Mouse (Mus musculus) midbrain, embryonic 11.5 days (tissue): Measurements from ENCODE around the gene Hsd3b7. TPM values are rescaled to one million over a fixed set of nuclear protein-coding genes. Genes with fewer than 3 reads are reported as not detected.
A peak's percentile ranks its signal among the peaks of the same experiment; 100 is the strongest.
"Not testable (repeated sequence)": the region's sequence is repeated elsewhere in the genome, so short reads cannot be mapped to it uniquely, and the experiment has no call there.

Source experiments
- ATAC-seq: fragments of 200-750 bp; cut with Nextera tagmentation; 2 replicates; pipeline ENCODE4 v1.8.0; 2017; ENCODE audit warnings: moderate TSS enrichment, moderate library complexity; ENCODE audit not compliant: low FRiP score
- DNase-seq: peaks from one replicate; pipeline ENCODE4 v3.0.0; 2015; ENCODE audit warnings: low spot score; ENCODE audit errors: missing footprints
- H3K27ac ChIP-seq: fragments of 300-500 bp; sonication (generic); 2 replicates; pipeline ENCODE4 v1.5.1; 2014; ENCODE audit warnings: low read depth, low read length
- H3K27me3 ChIP-seq: fragments of 300-500 bp; sonication (generic); 2 replicates; pipeline ENCODE4 v1.6.1; 2014; ENCODE audit warnings: mild to moderate bottlenecking, low read length, moderate library complexity, mixed read lengths; ENCODE audit not compliant: control insufficient read depth, insufficient read depth
- H3K36me3 ChIP-seq: fragments of 300-500 bp; sonication (generic); 2 replicates; pipeline ENCODE4 v1.6.1; 2014; ENCODE audit warnings: mild to moderate bottlenecking, low read length, moderate library complexity, mixed read lengths; ENCODE audit not compliant: control insufficient read depth, insufficient read depth
- H3K4me1 ChIP-seq: fragments of 300-500 bp; sonication (generic); 2 replicates; pipeline ENCODE4 v1.6.1; 2014; ENCODE audit warnings: low read length; ENCODE audit not compliant: control insufficient read depth, insufficient read depth
- H3K4me2 ChIP-seq: fragments of 300-500 bp; sonication (generic); 2 replicates; pipeline ENCODE4 v1.6.1; 2014; ENCODE audit warnings: mild to moderate bottlenecking, moderate library complexity
- H3K4me3 ChIP-seq: fragments of 300-500 bp; sonication (generic); 2 replicates; pipeline ENCODE4 v1.5.1; 2014; ENCODE audit warnings: low read depth, low read length
- H3K9ac ChIP-seq: fragments of 300-500 bp; sonication (generic); 2 replicates; pipeline ENCODE4 v1.6.1; 2014; ENCODE audit warnings: low read length
- H3K9me3 ChIP-seq: fragments of 300-500 bp; sonication (generic); 2 replicates; pipeline ENCODE4 v1.6.1; 2016; ENCODE audit warnings: low read length; ENCODE audit not compliant: control insufficient read depth
- WGBS: fragments of 180-500 bp; shearing (Covaris S2); extraction: QIAGEN DNeasy Blood & Tissue Kit; methylation state at CpG from one replicate; pipeline ENCODE4 v1.1.7; 2014; 5-methylcytosine and 5-hydroxymethylcytosine counted together
- polyA plus RNA-seq: library from polyadenylated mRNA; unstranded; fragments of >200 nt; fragmentation: Nextera tagmentation; extraction: Ambion mirVana; gene quantifications from 2 replicates; pipeline ENCODE4 v1.2.1, GENCODE M21; 2014

Hsd3b7 gene
- polyA plus RNA-seq, 1 experiment from 2014 or later, result 7.9 TPM

- Histone ChIP-seq H3K27me3 (no peaks in the 10 kb centered on the region; the same call in 1 of the 2 replicates), H3K9me3 (no peaks in the 10 kb centered on the region), H3K4me1 (peaks cover 25% of the 10 kb centered on the region), H3K9ac (no peak overlapping the region), H3K4me3 (no peak overlapping the region), H3K4me2 (no peak overlapping the region), H3K27ac (no peak overlapping the region), H3K36me3 (peaks cover 8% of the 10 kb centered on the region)
- ATAC-seq (no peak), DNase-seq (no peak)
- 91% methylated on average over 3 of the region's 3 CpGs for WGBS
These were observed 28.3 kb upstream of the Hsd3b7 start for GRCm38 (mm10) chr7:127772080-127772479.

DNA sequence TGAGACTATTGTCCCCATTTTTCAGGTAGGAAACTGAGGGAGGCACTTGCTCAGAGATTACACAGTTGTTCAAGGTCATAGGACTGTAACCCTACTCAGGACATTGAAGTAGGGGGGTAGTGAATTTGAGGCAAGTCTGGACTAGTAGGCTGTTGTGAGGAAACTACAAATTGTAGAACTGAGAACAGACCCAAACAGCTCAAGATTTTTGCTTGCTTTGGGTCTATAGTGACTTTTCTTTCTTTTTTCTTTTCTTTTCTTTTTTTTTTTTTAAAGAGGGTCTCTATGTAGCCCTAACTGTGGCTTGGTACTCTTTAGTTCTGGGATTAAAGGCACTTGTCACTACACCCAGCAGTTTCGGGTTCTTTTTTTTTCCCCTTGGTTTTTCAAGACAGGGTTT lies 27.8 kb upstream of the Hsd3b7 start:
- Histone ChIP-seq H3K27ac (no peak overlapping the region), H3K9ac (no peak overlapping the region), H3K36me3 (peaks cover 5% of the 10 kb centered on the region), H3K4me3 (no peak overlapping the region), H3K9me3 (no peaks in the 10 kb centered on the region), H3K27me3 (no peaks in the 10 kb centered on the region; the same call in 1 of the 2 replicates), H3K4me1 (peaks cover 25% of the 10 kb centered on the region), H3K4me2 (no peak overlapping the region)
- no peak for DNase-seq
- no peak for ATAC-seq
- WGBS, result 80% methylated on average over 1 of the region's 1 CpGs

GRCm38 (mm10) chr7:127773664-127774384 lies 26.6 kb upstream of the Hsd3b7 start:
- ATAC-seq (no peak), DNase-seq (no peak)
- Histone ChIP-seq H3K4me1 (peaks cover 28% of the 10 kb centered on the region), H3K36me3 (no peaks in the 10 kb centered on the region; the same call in 1 of the 2 replicates), H3K9ac (no peak overlapping the region), H3K9me3 (no peaks in the 10 kb centered on the region), H3K4me3 (no peak overlapping the region), H3K27me3 (no peaks in the 10 kb centered on the region; the same call in 1 of the 2 replicates), H3K4me2 (no peak overlapping the region), H3K27ac (no peak overlapping the region)
- 45% methylated on average over 9 of the region's 9 CpGs for WGBS

- H3K9ac ChIP-seq, result peak overlapping the region; percentile 94
- H3K4me1 ChIP-seq, result peaks cover 11% of the 10 kb centered on the region
- not testable (repeated sequence) for DNase-seq, H3K27me3 ChIP-seq, H3K9me3 ChIP-seq, ATAC-seq, H3K36me3 ChIP-seq
- peak overlapping the region; percentile 93; the same call in 1 of the 2 replicates for H3K27ac ChIP-seq
- peak overlapping the region; percentile 94 for H3K4me3 ChIP-seq
- peak overlapping the region; percentile 66 for H3K4me2 ChIP-seq
- 82% methylated on average over 7 of the region's 7 CpGs for WGBS
These were observed 24.6 kb upstream of the Hsd3b7 start for GRCm38 (mm10) chr7:127775837-127776236.

DNA sequence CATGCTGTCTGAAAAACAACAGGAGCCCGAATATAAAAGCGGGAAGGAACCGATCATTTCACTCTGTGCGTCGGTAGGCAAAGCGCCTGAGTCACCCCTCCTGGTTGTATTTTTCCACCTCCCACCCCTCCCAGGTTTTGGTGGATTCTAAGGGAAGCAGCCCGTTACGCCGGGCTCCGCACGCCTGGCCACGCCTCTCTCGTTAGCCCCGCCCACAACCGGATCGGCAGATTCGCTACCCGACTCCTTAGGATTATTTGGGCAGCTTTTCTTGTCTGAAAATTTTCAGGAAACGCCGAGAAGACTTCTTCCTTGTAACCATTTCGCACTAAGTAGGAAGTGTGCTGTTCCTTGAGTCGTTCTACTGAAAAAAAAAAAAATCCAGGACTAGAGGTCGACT lies 24.0 kb upstream of the Hsd3b7 start, which contains the start of gene Setd1a:
Setd1a (plus strand) TSS at position 245 of the 400 bp plus-strand sequence.
- peak within 1 kb of the TSS; percentile 93 for H3K27ac ChIP-seq
- peak; percentile 68 for ATAC-seq
- H3K9me3 ChIP-seq, result no peaks in the 10 kb centered on the region
- peaks cover 8% of the 10 kb centered on the region for H3K36me3 ChIP-seq
- DNase-seq, result no peak
- peak within 1 kb of the TSS; percentile 94 for H3K9ac ChIP-seq
- H3K4me2 ChIP-seq, result peak within 1 kb of the TSS; percentile 84
- H3K27me3 ChIP-seq, result no peaks in the 10 kb centered on the region
- peak within 1 kb of the TSS; percentile 94 for H3K4me3 ChIP-seq
- under 1% methylated on average over 23 of the region's 23 CpGs for WGBS
- H3K4me1 ChIP-seq, result peaks cover 11% of the 10 kb centered on the region

DNA sequence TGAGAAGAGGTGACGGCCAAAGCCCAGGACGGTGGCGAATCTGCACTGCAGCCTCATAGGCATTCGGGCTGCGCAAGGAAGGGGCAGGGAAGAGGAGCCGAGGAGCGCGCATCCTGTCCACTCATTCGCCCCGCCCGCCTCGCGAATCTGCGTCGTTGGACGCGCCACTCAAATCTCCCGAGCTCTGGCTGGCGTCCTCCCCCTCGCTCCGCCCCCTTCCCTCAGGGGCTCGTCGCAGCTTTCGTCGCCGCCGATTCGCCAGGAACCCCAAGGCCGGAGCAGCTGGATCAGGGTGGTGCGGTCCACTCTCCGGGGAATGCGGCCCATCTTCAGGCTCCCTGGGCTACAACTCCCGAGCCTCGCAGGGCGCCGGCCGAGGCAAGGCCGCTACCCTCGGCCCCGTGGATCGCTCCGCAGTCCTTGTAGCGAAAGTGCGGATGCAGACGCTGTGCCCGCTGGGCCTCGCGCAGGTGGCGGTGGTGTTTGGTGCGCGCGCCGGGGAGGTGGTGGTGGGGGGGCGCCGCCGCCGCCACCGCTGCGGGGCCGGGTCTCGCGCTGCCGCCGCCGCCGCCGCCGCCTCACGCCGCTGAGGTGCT lies 23.4 kb upstream of the Hsd3b7 start:
- under 1% methylated on average over 51 of the region's 70 CpGs for WGBS
- no peaks in the 10 kb centered on the region for H3K27me3 ChIP-seq
- peak overlapping the region; percentile 93 for H3K27ac ChIP-seq
- H3K9ac ChIP-seq, result peak overlapping the region; percentile 94
- H3K4me1 ChIP-seq, result peaks cover 11% of the 10 kb centered on the region
- ATAC-seq (peak; percentile 90), DNase-seq (peak; percentile 98)
- H3K36me3 ChIP-seq, result peaks cover 10% of the 10 kb centered on the region
- H3K9me3 ChIP-seq, result no peaks in the 10 kb centered on the region
- peak overlapping the region; percentile 84 for H3K4me2 ChIP-seq
- H3K4me3 ChIP-seq, result peak overlapping the region; percentile 94

DNA sequence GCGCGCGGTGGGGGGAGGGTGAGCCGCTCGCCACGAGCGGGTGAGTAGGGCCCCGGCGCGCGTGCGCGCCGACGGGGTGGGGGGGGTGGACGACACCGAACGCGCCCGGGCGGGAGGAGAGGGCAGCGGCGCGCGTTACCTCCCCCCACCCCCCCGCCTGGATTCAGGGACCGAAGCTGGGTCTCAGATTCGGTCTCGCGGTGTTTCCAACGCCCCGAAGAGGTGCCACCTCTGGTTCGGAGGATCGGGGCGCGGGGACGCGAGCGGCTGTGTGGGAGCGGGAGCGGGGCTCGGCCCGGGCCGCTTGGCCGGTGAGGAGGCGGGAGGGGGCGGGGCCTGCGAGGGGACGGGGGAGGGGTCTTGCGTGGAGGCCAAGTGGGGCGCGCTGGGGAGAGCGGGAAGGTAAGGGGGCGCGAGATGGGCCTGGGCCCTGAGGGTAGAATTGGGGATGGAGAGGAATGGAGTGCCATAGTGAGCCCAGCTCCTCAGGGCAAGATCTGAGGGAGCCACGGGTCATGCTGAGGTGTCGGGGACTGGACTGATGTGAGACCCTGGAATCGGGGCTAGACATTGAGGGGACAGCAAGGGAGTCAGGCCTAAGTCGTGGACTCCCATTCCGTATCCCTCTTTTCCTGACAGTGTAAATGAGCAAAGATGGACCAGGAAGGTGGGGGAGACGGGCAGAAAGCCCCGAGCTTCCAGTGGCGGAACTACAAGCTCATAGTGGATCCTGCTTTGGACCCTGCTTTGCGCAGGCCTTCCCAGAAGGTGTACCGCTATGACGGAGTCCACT lies 22.7 kb upstream of the Hsd3b7 start:
- Histone ChIP-seq H3K27me3 (no peaks in the 10 kb centered on the region), H3K36me3 (peaks cover 11% of the 10 kb centered on the region), H3K4me2 (peak overlapping the region; percentile 84), H3K4me3 (peak overlapping the region; percentile 94), H3K9ac (peak overlapping the region; percentile 94), H3K9me3 (no peaks in the 10 kb centered on the region), H3K27ac (peak overlapping the region; percentile 93), H3K4me1 (peaks cover 11% of the 10 kb centered on the region)
- ATAC-seq (peak; percentile 57), DNase-seq (peak; percentile 94)
- WGBS, result 4% methylated on average over 51 of the region's 66 CpGs

DNA sequence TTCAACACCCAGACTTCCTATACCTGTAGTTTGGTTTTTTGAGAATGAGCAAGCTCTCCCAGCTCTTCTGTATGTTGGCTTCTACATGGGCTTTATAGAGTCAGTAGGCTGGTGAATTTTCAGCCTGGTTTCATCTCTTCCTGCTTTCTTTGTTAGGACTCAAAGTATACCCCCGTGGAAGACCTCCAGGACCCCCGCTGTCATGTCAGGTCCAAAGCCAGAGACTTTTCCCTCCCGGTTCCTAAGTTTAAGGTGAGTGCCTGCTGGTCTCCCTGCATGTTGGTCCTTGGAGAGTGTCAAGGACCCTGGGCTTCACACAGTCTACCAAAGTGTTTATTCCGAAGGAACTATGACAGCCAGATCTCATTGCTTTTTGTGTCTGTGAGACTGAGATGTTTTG lies 22.1 kb upstream of the Hsd3b7 start:
- peaks cover 11% of the 10 kb centered on the region for H3K36me3 ChIP-seq
- no peak for DNase-seq
- WGBS, result 73% methylated on average over 4 of the region's 4 CpGs
- H3K9me3 ChIP-seq, result no peaks in the 10 kb centered on the region
- peak overlapping the region; percentile 94 for H3K4me3 ChIP-seq
- peak overlapping the region; percentile 94 for H3K9ac ChIP-seq
- H3K27ac ChIP-seq, result no peak overlapping the region
- peak overlapping the region; percentile 84 for H3K4me2 ChIP-seq
- H3K4me1 ChIP-seq, result peaks cover 11% of the 10 kb centered on the region
- no peaks in the 10 kb centered on the region for H3K27me3 ChIP-seq
- ATAC-seq, result no peak
